Mouse (Mus musculus): Measurements from ENCODE around the gene Fam206a.

The Fam206a gene

GRCm38 (mm10) chr4:56801907-56802668 is at the start of gene Fam206a, which contains the start of gene Elp1:
Fam206a (plus strand) TSS chr4:56802345.
Elp1 (minus strand) TSS chr4:56802331.
- peak; percentile 88 for DNase-seq (ENCODE audit: low read depth, low spot score)

GRCm38 (mm10) chr4:56756021-56756420 is 46.1 kb upstream of the Fam206a start:
- no peak for DNase-seq (ENCODE audit: low read depth, low spot score)

DNA sequence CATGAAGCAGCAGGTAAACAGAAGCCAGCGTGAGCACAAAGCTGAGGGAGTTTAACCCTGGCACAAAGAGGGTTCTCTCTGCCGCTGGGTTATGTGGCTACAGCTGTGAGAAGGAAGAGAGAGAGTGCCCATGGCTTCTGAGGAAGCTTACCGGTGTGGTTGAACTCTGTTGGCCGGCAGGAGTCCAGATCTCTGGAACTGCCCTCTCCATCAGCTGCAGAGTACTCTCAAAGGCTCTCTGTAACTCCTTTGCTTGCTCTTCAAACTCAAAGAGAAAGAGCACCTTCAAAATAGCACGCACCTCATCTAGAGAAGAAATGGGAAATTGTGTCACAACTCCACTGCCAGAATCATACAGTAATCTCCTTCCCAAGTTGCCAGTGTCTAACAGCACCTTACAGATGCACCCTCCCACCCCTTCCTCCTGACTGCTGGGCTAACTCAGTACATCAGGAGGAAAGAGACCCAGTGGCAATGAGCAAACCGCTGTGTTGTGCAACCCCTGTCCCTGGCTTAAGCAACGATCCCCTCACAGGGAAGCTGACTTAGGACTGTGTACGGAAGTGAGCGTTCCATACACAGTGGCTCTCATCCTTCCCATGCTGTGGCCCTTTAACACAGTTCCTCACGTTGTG is 45.1 kb upstream of the Fam206a start:
- DNase-seq (ENCODE audit: low read depth, low spot score) = no peak

DNA sequence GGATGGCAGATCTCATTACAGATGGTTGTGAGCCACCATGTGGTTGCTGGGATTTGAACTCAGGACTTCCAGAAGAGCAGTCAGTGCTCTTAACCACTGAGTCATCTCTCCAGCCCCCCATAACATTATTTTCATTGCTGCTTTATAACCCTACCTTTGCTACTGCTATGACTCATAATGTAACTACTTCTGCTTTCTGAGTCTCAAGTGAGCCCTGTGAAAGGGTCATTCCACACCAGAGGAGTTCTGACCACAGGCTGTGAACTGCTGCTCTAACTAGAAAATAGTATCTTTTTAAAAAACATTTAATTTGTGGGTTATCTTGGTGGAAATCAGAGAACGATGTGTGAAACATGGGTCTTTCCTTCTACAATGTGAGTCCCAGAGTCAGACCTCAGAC is 44.5 kb upstream of the Fam206a start:
- no peak for DNase-seq (ENCODE audit: low read depth, low spot score)

GRCm38 (mm10) chr4:56767861-56768284 is 34.3 kb upstream of the Fam206a start:
- no peak for DNase-seq (ENCODE audit: low read depth, low spot score)

GRCm38 (mm10) chr4:56768913-56769312 is 33.2 kb upstream of the Fam206a start:
- DNase-seq (ENCODE audit: low read depth, low spot score) = no peak

GRCm38 (mm10) chr4:56771065-56771464 is 31.1 kb upstream of the Fam206a start:
- DNase-seq (ENCODE audit: low read depth, low spot score) = no peak

GRCm38 (mm10) chr4:56791373-56791772 is 10.8 kb upstream of the Fam206a start:
- DNase-seq (ENCODE audit: low read depth, low spot score) = no peak

- DNase-seq (ENCODE audit: low read depth, low spot score) = no peak
These were observed 565 bp downstream of the Fam206a start for GRCm38 (mm10) chr4:56802669-56803150.

DNA sequence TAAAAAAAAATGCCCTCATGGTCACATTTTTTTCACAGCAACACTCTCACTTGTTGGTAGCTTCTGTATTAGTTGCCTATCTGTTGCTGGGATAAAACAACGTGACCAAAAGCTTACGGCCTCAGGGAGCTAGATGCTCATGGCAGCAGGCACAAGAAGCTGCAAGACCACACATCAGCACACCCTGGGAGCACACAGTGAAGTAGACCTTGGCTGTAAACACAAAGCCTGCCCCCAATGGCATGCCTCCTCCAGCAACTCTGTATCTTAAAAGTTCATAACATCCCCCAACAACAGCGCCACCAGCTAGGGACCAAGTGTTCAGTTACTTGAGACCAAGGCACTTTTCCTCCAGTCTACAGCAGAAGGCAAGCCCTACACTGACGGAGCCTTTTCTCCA is 6.9 kb downstream of the Fam206a start:
- DNase-seq (ENCODE audit: low read depth, low spot score) = no peak

- no peak for DNase-seq (ENCODE audit: low read depth, low spot score)
These were observed 9.5 kb downstream of the Fam206a start for GRCm38 (mm10) chr4:56811642-56812041.

DNA sequence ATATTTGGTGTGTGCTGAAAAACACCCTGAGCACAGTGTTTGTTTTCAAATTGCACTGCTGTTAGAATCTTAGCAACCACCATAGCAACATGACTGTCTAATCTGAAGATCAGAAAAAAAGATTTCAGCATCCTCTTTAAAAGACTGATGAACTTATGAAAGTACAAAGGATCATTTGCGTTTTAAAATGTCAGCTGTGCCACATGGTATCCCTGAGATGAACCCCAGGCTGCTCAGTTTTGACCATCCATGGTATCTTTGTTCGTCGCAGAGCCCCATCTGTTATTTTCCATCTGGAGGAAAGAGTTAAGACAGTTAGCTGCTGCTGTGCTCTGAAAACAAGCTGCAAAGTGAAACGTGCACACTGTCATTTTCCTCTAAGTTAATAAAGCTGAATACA is 10.0 kb downstream of the Fam206a start:
- DNase-seq (ENCODE audit: low read depth, low spot score) = no peak

DNA sequence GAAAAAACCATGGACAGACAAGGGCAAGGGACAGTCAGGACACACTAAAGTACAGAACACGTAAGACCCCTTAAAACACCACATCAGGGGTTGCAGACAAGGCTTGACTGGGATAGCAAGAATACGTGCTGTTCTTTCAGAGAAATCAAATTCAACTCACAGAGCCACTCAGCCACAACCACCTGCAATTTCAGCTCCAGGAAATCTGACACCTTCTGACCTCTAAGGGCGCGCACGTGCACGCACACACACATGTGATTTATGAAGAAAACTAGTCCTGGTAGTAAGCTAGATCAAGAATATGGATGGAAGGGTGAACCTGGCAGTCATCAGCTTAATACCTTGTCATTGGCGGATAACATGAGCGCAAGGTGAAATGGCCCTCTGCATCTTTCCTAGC is 13.0 kb downstream of the Fam206a start:
- DNase-seq (ENCODE audit: low read depth, low spot score) = no peak

DNA sequence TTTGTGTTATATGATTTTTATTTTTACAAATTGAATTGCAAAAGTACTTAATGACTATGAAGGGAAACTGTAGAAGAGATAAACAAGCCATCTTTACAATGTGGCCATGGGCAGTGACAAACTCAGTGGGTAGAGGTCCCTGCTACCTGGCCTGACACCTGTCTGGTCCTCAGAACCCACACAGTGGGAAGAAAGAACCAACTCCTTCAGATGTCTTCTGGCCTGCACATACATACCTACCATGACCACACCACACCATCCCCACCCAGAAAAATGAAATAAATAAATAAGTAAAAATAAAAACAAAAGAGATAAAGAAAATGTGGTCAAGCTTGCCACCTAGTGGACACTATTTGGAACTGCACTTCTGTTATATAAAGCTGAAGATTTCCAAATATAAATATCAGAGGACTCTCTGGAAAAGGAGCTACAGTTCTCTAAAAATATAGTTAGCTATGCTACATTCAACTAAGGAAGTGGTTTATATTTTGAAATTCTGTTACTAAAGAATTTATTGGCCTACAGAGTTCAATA is 17.9 kb downstream of the Fam206a start:
- no peak for DNase-seq (ENCODE audit: low read depth, low spot score)

GRCm38 (mm10) chr4:56824231-56824630 is 22.1 kb downstream of the Fam206a start:
- DNase-seq (ENCODE audit: low read depth, low spot score) = no peak

DNA sequence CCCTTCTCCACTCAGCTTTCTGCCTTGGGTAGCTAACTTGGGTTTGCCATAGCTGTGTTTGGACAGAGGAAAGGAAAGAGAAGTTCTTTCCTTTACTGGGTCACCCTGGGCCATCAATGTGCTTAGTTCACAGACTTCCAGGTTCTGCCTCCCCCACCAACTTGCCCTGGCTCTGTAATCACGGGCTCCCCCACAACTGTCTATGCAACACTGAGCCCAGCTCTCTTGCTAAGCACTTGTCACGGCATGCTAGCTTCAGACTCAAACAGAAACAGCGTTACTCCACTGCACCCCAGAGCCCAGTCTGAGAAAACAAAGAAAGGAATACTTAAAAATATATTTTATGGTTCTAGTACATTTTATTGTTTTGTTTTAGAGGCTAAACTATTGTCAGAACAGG is 26.8 kb downstream of the Fam206a start:
- no peak for DNase-seq (ENCODE audit: low read depth, low spot score)

- DNase-seq (ENCODE audit: low read depth, low spot score) = no peak
These were observed 27.4 kb downstream of the Fam206a start for GRCm38 (mm10) chr4:56829511-56829921.

DNA sequence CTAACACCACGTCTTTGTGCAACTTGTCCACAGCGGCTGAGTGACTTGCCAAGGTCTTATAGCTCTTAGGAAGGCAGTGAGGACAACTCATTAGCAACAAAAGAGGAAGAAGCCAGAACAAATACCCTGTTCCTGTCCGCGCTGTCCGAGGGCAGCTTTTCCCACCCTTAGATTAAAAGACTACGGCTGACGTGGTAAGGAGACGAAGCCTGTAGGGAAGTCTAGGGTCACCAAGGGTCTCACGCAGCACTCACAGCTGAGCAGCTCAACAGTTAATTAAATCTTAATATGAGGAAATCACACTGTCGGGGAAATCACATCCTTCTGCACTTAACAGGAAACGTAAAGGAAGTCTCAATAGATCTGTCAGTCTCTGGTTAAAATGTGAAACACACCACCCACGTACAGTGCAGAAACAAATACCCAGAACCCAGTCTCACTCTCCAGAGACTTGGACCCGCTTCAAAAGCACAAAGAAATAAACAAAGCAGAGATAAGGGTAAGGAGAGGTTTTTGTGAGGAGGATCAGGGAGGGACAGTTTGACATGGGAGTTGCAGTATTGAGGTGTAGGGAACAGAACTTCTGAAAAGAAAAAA is 29.0 kb downstream of the Fam206a start:
- no peak for DNase-seq (ENCODE audit: low read depth, low spot score)

DNA sequence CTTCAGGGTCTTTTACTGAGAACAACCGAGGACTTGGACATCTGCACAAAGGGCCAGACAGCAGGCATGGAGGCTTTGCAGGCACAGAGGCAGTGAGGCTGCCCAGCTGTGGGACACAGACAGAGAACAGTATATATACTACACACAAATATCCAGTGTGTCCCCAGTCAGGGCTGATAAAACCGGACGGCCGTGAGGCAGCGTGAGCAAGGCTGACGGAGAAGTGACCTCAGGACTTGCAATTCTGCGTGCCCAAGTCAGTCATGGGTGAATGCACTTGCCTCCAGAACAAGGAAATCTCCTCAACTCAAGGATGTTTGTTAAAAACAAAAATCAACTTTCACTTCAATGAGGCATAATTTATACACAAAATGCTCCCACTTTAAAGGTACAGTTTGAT is 29.9 kb downstream of the Fam206a start:
- DNase-seq (ENCODE audit: low read depth, low spot score) = no peak

- DNase-seq (ENCODE audit: low read depth, low spot score) = no peak
These were observed 35.5 kb downstream of the Fam206a start for GRCm38 (mm10) chr4:56837661-56838060.

DNA sequence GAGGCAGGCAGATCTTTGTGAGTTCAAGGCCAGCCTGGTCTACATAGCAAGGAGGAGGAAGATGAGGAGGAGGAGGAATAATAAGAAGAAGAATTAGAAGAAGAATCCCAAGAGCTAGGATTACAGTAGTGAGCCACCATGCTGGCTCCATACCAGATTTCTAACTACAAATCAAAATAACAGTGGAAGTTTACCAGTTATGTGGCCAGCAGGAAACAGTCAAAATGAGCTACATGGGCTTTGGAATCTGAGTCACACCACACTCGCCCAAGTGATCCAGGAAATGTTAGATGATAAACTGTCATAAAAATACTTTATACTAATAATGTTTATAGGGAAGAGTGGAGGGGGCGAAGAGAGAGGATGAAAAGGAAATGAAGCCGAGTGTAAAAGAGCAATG is 38.2 kb downstream of the Fam206a start:
- DNase-seq (ENCODE audit: low read depth, low spot score) = no peak

DNA sequence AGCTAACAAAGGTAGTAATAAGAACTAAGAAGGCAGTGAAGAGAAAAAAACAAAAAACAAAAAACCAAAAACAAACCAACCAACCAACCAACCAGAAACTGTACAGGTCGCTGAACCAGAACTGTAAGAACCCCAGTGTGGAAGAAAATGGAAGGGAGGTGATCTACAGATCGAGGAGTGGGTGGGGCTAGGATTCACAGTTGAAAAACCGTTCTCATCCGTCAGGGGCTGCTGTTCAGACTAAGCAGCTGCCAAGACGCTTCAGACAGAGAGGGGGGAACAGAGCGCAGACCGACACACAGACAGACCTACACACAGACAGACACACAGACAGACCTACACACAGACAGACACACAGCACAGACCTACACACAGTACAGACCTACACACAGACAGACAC is 40.4 kb downstream of the Fam206a start:
- DNase-seq (ENCODE audit: low read depth, low spot score) = no peak

All from retina, postnatal 7 days (tissue).